8 mouse cellular contexts compared by ENCODE assay signal in the genomic region with DNA sequence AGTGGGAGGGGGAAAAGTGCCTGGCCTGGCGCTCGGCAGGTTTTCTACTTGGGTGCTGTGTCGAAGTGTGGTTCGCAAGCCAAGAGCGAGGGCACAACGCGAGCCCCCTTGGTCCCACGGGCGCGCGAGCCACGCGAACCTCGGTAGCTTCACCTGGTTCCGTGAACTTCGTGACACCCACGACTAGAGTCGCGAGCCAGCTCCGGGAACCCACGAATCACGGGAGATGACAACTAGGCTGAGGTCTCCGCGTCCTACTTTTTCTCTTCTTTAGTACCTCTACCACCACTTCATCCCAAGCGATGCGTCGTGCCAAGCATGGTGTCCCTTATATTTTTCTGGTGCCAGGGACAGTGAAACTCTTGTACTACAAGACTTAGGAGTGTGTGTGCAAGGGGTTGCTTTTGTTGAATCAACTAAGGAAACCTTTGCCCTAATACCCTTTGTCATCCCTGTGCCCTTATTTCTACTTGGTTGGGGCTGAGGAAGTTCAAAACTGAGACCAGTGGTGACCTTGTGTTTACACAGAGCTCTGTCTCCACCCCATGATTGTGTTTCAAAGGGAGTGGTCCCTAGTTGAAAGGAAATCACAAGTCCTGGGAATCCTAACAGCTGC. TPM values are rescaled to one million over a fixed set of nuclear protein-coding genes. Genes with fewer than 3 reads are reported as not detected.
A peak's percentile ranks its signal among the peaks of the same experiment; 100 is the strongest.
DNase-seq lines count a peak whose midpoint lies in the region; TF ChIP-seq lines count a peak whose summit lies in the region.

No protein-coding gene starts in this region.

- H3K4me3 ChIP-seq in cerebellum, adult 2 months (replicated peaks; ENCODE audit: insufficient read depth, low read depth, low read length): peak overlapping the region; percentile 70
- H3K4me3 ChIP-seq in midbrain, embryonic 10.5 days: peak overlapping the region; percentile 85

- TF ChIP-seq POLR2A in cerebellum, adult 2 months (IDR thresholded peaks at IDR 0.05; ENCODE audit: borderline replicate concordance, insufficient read depth, low read length): no peak

- H3K27ac ChIP-seq in cerebellum, adult 2 months (ENCODE audit: insufficient read depth, low read length): peak overlapping the region; percentile 41
- peak overlapping the region; percentile 95 for H3K27ac ChIP-seq in midbrain, embryonic 10.5 days (replicated peaks)

- no peak for TF ChIP-seq CTCF in cerebellum, adult 2 months (IDR thresholded peaks at IDR 0.05; ENCODE audit: borderline replicate concordance, insufficient read depth, low read depth, low read length)

- DNase-seq in cerebellum, adult 2 months: no peak
- no peak for DNase-seq in cerebellum, adult 11-12 months
- DNase-seq in c-Kit-positive CD71-positive TER-119-negative erythroid progenitor cells, embryonic 14.5 days (ENCODE audit: low read depth): peak; percentile 24
- DNase-seq in heart, adult 8-10 months (ENCODE audit: low spot score): peak; percentile 79
- DNase-seq in kidney, postnatal 14 days: peak; percentile 57
- no peak for DNase-seq in midbrain, embryonic 10.5 days (ENCODE audit: low spot score)
- DNase-seq in gastrocnemius, postnatal 14 days: no peak
- DNase-seq in cerebellum, adult 9-11 months: no peak

- H3K27me3 ChIP-seq in cerebellum, adult 2 months (ENCODE audit: control insufficient read depth, insufficient read depth, low read length): no peaks in the 10 kb centered on the region
- no peaks in the 10 kb centered on the region for H3K27me3 ChIP-seq in midbrain, embryonic 10.5 days (ENCODE audit: low read depth, poor library complexity, severe bottlenecking)

- WGBS in cerebellum, adult 2 months: under 1% methylated on average over 27 of the region's 27 CpGs
- WGBS in midbrain, embryonic 10.5 days: under 1% methylated on average over 27 of the region's 27 CpGs

- H3K36me3 ChIP-seq in midbrain, embryonic 10.5 days: peaks cover 10% of the 10 kb centered on the region

- no peaks in the 10 kb centered on the region for H3K4me1 ChIP-seq in cerebellum, adult 2 months (ENCODE audit: control insufficient read depth, insufficient read depth, low read length)
- H3K4me1 ChIP-seq in midbrain, embryonic 10.5 days: peaks cover 24% of the 10 kb centered on the region

- H3K9me3 ChIP-seq in midbrain, embryonic 10.5 days (replicated peaks): no peaks in the 10 kb centered on the region

- intact Hi-C loops in gastrocnemius, postnatal 14 days (cut with DNase I; ENCODE audit: low total_unique reads): no loop called here

RNA-seq across cellular contexts. Expression of a gene that starts 0.4 kb away (rescaled TPM):
- polyA plus RNA-seq in cerebellum, adult 2 months (2012; rRNA removed): 42.2 and 44.7 TPM in 2 replicates
- 10 to 100 TPM; 15.9 to 23.5 (median 18.3) TPM for total RNA-seq in heart, adult 8-10 months (2022)
- polyA plus RNA-seq in midbrain, embryonic 10.5 days (2016; fragmentation: Nextera tagmentation; extraction: Ambion mirVana): 40.2 and 43.0 TPM in 2 replicates
- total RNA-seq in gastrocnemius, postnatal 14 days (2021): 10 to 100 TPM; 14.7 to 16.1 TPM

RNA-seq across cellular contexts. Expression of a gene that starts 0.4 kb away (rescaled TPM):
- polyA plus RNA-seq in cerebellum, adult 2 months (2012; rRNA removed): 47.0 and 49.3 TPM in 2 replicates
- total RNA-seq in heart, adult 8-10 months (2022): 100 to 1,000 TPM in 1 of 4 experiments, 10 to 100 TPM in 3; 84.7 to 105 (median 96.1) TPM
- polyA plus RNA-seq in midbrain, embryonic 10.5 days (2016; fragmentation: Nextera tagmentation; extraction: Ambion mirVana): 41.5 and 46.4 TPM in 2 replicates
- total RNA-seq in gastrocnemius, postnatal 14 days (2021): 10 to 100 TPM; 60.9 to 69.0 TPM

Comparison
In these comparisons a context has a peak if more than half of its experiments do, and no peak if none do; other contexts are left out.
1. DNase-seq: peak in c-Kit-positive CD71-positive TER-119-negative erythroid progenitor cells, embryonic 14.5 days (single experiment), heart, adult 8-10 months (single experiment) and kidney, postnatal 14 days (single experiment); none in cerebellum, adult 2 months (0 of 2), cerebellum, adult 11-12 months (single experiment), midbrain, embryonic 10.5 days (single experiment), gastrocnemius, postnatal 14 days (single experiment) and cerebellum, adult 9-11 months (single experiment).